Mouse (Mus musculus): Measurements from ENCODE around the gene Ptn. TPM values are rescaled to one million over a fixed set of nuclear protein-coding genes. Genes with fewer than 3 reads are reported as not detected.

Gene Ptn
- polyA plus RNA-seq, 1 experiment from 2014 or later, result 262 TPM

GRCm38 (mm10) chr6:36808306-36809058 lies 1.5 kb downstream of the Ptn start:
- DNase-seq (ENCODE audit: low spot score), result peak; percentile 39
- peaks cover 35% of the 10 kb centered on the region for H3K36me3 ChIP-seq (replicated peaks)
- peaks cover 44% of the 10 kb centered on the region for H3K4me1 ChIP-seq
- H3K9me3 ChIP-seq, result no peaks in the 10 kb centered on the region
- H3K4me3 ChIP-seq, result peak overlapping the region; percentile 77
- 32% methylated on average over 7 of the region's 7 CpGs for WGBS
- no peaks in the 10 kb centered on the region for H3K27me3 ChIP-seq (replicated peaks; ENCODE audit: low read depth, poor library complexity, severe bottlenecking)
- H3K27ac ChIP-seq (replicated peaks), result peak overlapping the region; percentile 95

GRCm38 (mm10) chr6:36806906-36807305 lies 3.1 kb downstream of the Ptn start:
- H3K27me3 ChIP-seq (replicated peaks; ENCODE audit: low read depth, poor library complexity, severe bottlenecking), result no peaks in the 10 kb centered on the region
- H3K4me1 ChIP-seq, result peaks cover 49% of the 10 kb centered on the region
- H3K4me3 ChIP-seq, result peak overlapping the region; percentile 23; the same call in 1 of the 2 replicates
- H3K36me3 ChIP-seq (replicated peaks), result peaks cover 50% of the 10 kb centered on the region
- no peak overlapping the region for H3K27ac ChIP-seq (replicated peaks)
- no peak for DNase-seq (ENCODE audit: low spot score)
- WGBS, result 88% methylated on average over 6 of the region's 6 CpGs
- H3K9me3 ChIP-seq, result no peaks in the 10 kb centered on the region

- no peaks in the 10 kb centered on the region for H3K27me3 ChIP-seq (replicated peaks; ENCODE audit: low read depth, poor library complexity, severe bottlenecking)
- no peak for DNase-seq (ENCODE audit: low spot score)
- peaks cover 76% of the 10 kb centered on the region for H3K36me3 ChIP-seq (replicated peaks)
- H3K27ac ChIP-seq (replicated peaks), result no peak overlapping the region
- H3K4me1 ChIP-seq, result peaks cover 15% of the 10 kb centered on the region
- 86% methylated on average over 5 of the region's 5 CpGs for WGBS
- no peaks in the 10 kb centered on the region for H3K9me3 ChIP-seq
- H3K4me3 ChIP-seq, result no peak overlapping the region
These were observed 9.6 kb downstream of the Ptn start for GRCm38 (mm10) chr6:36800309-36800946.

GRCm38 (mm10) chr6:36797066-36797655 lies 12.9 kb downstream of the Ptn start:
- no peak for DNase-seq (ENCODE audit: low spot score)
- 39% methylated on average over 3 of the region's 3 CpGs for WGBS
- peaks cover 9% of the 10 kb centered on the region for H3K4me1 ChIP-seq
- peaks cover 60% of the 10 kb centered on the region for H3K36me3 ChIP-seq (replicated peaks)
- H3K27ac ChIP-seq (replicated peaks), result no peak overlapping the region
- no peak overlapping the region for H3K4me3 ChIP-seq
- H3K9me3 ChIP-seq, result no peaks in the 10 kb centered on the region
- H3K27me3 ChIP-seq (replicated peaks; ENCODE audit: low read depth, poor library complexity, severe bottlenecking), result no peaks in the 10 kb centered on the region

GRCm38 (mm10) chr6:36794535-36794934 lies 15.5 kb downstream of the Ptn start:
- Histone ChIP-seq H3K27me3 (replicated peaks; ENCODE audit: low read depth, poor library complexity, severe bottlenecking) (no peaks in the 10 kb centered on the region), H3K27ac (replicated peaks) (no peak overlapping the region), H3K9me3 (no peaks in the 10 kb centered on the region), H3K4me1 (peaks cover 12% of the 10 kb centered on the region), H3K36me3 (replicated peaks) (peaks cover 49% of the 10 kb centered on the region), H3K4me3 (no peak overlapping the region)
- WGBS, result 79% methylated on average over 4 of the region's 4 CpGs
- DNase-seq (ENCODE audit: low spot score), result no peak

- H3K4me1 ChIP-seq, result peaks cover 20% of the 10 kb centered on the region
- WGBS, result 85% methylated on average over 5 of the region's 5 CpGs
- no peak for DNase-seq (ENCODE audit: low spot score)
- no peak overlapping the region for H3K27ac ChIP-seq (replicated peaks)
- no peak overlapping the region for H3K4me3 ChIP-seq
- no peaks in the 10 kb centered on the region for H3K27me3 ChIP-seq (replicated peaks; ENCODE audit: low read depth, poor library complexity, severe bottlenecking)
- no peaks in the 10 kb centered on the region for H3K9me3 ChIP-seq
- peaks cover 43% of the 10 kb centered on the region for H3K36me3 ChIP-seq (replicated peaks)
These were observed 16.2 kb downstream of the Ptn start for GRCm38 (mm10) chr6:36793775-36794174.

- Histone ChIP-seq H3K36me3 (replicated peaks) (peaks cover 44% of the 10 kb centered on the region), H3K27ac (replicated peaks) (no peak overlapping the region), H3K4me1 (peaks cover 44% of the 10 kb centered on the region), H3K4me3 (no peak overlapping the region), H3K9me3 (no peaks in the 10 kb centered on the region), H3K27me3 (replicated peaks; ENCODE audit: low read depth, poor library complexity, severe bottlenecking) (no peaks in the 10 kb centered on the region)
- 79% methylated on average over 4 of the region's 4 CpGs for WGBS
- DNase-seq (ENCODE audit: low spot score), result no peak
These were observed 20.8 kb downstream of the Ptn start for GRCm38 (mm10) chr6:36789261-36789660.

GRCm38 (mm10) chr6:36788576-36789191 lies 21.3 kb downstream of the Ptn start:
- Histone ChIP-seq H3K27me3 (replicated peaks; ENCODE audit: low read depth, poor library complexity, severe bottlenecking) (no peaks in the 10 kb centered on the region), H3K4me3 (no peak overlapping the region), H3K27ac (replicated peaks) (no peak overlapping the region; the same call in 1 of the 2 replicates), H3K9me3 (no peaks in the 10 kb centered on the region), H3K4me1 (peaks cover 47% of the 10 kb centered on the region), H3K36me3 (replicated peaks) (peaks cover 44% of the 10 kb centered on the region)
- 51% methylated on average over 12 of the region's 12 CpGs for WGBS
- peak; percentile 37 for DNase-seq (ENCODE audit: low spot score)

GRCm38 (mm10) chr6:36784682-36785208 lies 25.3 kb downstream of the Ptn start:
- DNase-seq (ENCODE audit: low spot score), result peak; percentile 27
- Histone ChIP-seq H3K4me1 (peaks cover 43% of the 10 kb centered on the region), H3K36me3 (replicated peaks) (peaks cover 61% of the 10 kb centered on the region), H3K27me3 (replicated peaks; ENCODE audit: low read depth, poor library complexity, severe bottlenecking) (0 out of 2 replicates have a peak, but pooled peaks cover 6% of the 10 kb centered on the region), H3K9me3 (no peaks in the 10 kb centered on the region), H3K27ac (replicated peaks) (peak overlapping the region; percentile 36), H3K4me3 (no peak overlapping the region)
- 36% methylated on average over 3 of the region's 3 CpGs for WGBS

GRCm38 (mm10) chr6:36782481-36782880 lies 27.5 kb downstream of the Ptn start:
- H3K4me3 ChIP-seq, result no peak overlapping the region
- H3K27ac ChIP-seq (replicated peaks), result no peak overlapping the region
- H3K9me3 ChIP-seq, result no peaks in the 10 kb centered on the region
- peaks cover 42% of the 10 kb centered on the region for H3K4me1 ChIP-seq
- peaks cover 58% of the 10 kb centered on the region for H3K36me3 ChIP-seq (replicated peaks)
- no peak for DNase-seq (ENCODE audit: low spot score)
- 90% methylated on average over 4 of the region's 4 CpGs for WGBS
- H3K27me3 ChIP-seq (replicated peaks; ENCODE audit: low read depth, poor library complexity, severe bottlenecking), result 0 out of 2 replicates have a peak, but pooled peaks cover 17% of the 10 kb centered on the region

- WGBS, result 55% methylated on average over 7 of the region's 7 CpGs
- Histone ChIP-seq H3K36me3 (replicated peaks) (peaks cover 22% of the 10 kb centered on the region), H3K27me3 (replicated peaks; ENCODE audit: low read depth, poor library complexity, severe bottlenecking) (peaks cover 18% of the 10 kb centered on the region; the same call in 1 of the 2 replicates), H3K4me3 (no peak overlapping the region), H3K4me1 (peaks cover 52% of the 10 kb centered on the region), H3K27ac (replicated peaks) (peak overlapping the region; percentile 27; the same call in 1 of the 2 replicates), H3K9me3 (no peaks in the 10 kb centered on the region)
- no peak for DNase-seq (ENCODE audit: low spot score)
These were observed 32.3 kb downstream of the Ptn start for GRCm38 (mm10) chr6:36777567-36778337.
